Mouse (Mus musculus): ENCODE results near the gene Tmem256. TPM values are rescaled to one million over a fixed set of nuclear protein-coding genes. Genes with fewer than 3 reads are reported as not detected.

The Tmem256 gene
- polyA plus RNA-seq, 1 experiment from 2014 or later = 328 TPM

DNA sequence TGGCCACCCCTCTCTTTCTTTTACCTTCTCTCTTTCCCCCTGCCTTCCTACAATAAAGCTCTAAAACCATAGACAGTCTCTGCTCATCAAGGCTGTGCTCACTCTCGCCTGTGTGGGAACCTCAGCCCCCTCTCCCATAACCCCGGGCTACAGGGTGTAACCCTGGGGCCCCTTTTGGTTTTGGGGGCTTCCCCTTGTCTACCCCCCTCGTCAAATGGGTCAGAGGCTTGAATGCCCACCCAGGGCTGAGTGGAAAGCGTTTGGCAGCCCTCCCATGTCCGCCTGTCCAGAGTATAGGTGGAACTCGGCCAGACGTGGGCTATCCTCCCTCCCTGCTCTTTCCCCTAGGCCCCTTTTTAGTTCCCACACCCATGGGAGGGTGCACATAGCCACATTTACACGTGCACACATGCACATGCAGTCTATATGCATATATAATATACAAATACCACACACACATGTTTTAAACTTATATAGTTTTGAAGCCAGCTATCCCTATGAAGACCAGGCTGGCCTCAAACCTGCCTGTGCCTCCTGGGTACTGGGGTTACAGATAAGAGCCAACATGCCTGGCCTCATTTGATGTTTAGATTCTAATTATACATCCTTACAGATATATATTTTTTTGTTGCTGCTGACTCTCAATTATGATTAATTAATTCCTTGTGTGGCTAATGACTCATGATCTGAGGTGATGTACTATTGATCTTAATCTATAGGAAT lies 26.0 kb downstream of the Tmem256 start:
- Histone ChIP-seq H3K4me2 (replicated peaks) (no peak overlapping the region), H3K9me3 (no peaks in the 10 kb centered on the region), H3K27me3 (replicated peaks) (peaks cover 6% of the 10 kb centered on the region; the same call in 1 of the 2 replicates), H3K9ac (no peak overlapping the region), H3K4me3 (no peak overlapping the region), H3K36me3 (no peaks in the 10 kb centered on the region), H3K27ac (no peak overlapping the region), H3K4me1 (no peaks in the 10 kb centered on the region)
- 54% methylated on average over 8 of the region's 8 CpGs for WGBS
- ATAC-seq (ENCODE audit: low FRiP score, low read depth) = no peak

DNA sequence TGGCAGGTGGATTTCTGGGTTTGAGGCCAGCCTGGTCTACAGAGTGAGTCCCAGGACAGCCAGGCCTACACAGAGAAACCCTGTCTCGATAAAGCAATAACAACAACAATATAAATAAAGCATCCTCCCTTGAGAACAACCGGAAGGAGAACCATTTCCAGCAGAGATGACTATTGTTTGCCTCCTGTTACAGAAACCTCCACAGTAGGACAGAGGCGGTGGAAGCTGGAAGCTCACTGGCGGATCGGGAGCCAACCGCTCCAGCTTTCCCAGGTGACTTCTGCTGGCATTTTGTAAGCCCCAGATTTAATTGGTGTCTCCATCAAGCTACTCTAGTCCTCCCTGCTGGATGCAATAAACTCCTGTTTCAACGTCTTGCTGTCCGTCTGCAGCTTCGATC lies 27.2 kb downstream of the Tmem256 start:
- Histone ChIP-seq H3K9me3 (no peaks in the 10 kb centered on the region), H3K36me3 (no peaks in the 10 kb centered on the region), H3K27me3 (replicated peaks) (no peaks in the 10 kb centered on the region), H3K9ac (no peak overlapping the region), H3K27ac (no peak overlapping the region), H3K4me3 (no peak overlapping the region), H3K4me1 (no peaks in the 10 kb centered on the region), H3K4me2 (replicated peaks) (no peak overlapping the region)
- no peak for ATAC-seq (ENCODE audit: low FRiP score, low read depth)
- WGBS = 82% methylated on average over 9 of the region's 9 CpGs

DNA sequence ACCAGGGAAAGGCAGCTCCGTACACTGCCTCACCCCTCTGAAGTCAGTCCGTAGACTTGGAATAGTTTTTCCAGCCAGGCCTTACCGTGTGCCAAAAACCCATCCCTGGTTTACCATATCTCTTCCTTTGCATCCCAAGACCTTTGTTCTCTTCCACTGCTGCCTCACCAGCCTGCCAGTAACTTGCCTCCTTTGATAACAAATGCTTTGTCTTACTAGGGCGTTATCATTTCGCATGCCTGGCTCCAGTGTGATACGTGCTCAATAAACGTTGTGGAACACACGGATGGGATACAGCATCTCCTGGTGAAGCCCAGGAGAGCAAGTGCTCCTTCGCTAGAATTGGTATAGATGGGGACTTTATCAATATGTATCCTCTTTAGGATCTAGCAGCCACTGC lies 29.0 kb downstream of the Tmem256 start:
- 68% methylated on average over 9 of the region's 9 CpGs for WGBS

DNA sequence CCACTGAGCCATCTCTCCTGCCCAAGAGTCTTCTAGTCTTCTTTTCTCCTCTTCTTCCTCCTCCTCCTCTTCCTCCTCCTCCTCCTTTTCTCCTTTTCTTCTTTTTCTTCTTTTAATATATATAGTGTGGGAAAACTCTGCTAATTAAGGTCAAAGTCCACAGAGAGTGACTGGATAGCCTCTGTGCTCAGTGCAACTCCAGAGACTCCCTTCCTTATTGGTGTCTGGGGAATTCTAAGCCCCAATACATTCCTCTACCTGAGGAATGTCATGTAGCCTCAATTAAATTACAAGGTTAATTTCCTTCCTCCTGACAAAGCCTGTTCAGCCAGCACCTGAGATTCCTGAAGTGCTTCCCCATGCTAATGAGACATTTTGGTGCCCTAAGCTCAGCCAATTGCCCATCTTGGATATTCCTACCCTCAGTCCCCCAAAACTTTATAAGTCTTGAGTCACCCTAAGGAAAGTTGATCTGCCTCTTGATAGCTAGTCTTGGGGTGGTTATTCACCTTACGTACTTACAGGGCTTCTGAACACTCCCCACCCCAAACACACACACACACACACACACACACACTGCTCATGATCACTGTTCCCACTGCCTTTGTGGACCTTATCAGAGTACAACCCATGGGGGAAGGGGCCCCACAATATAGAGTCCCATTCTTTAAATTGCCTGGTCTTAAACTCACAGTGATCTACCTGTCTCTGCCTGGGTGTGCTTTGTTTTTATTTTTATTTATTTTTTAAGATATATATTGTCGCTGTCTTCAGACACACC lies 32.2 kb downstream of the Tmem256 start:
- H3K4me2 ChIP-seq (replicated peaks) = no peak overlapping the region
- no peak overlapping the region for H3K4me3 ChIP-seq
- no peak for ATAC-seq (ENCODE audit: low FRiP score, low read depth)
- no peaks in the 10 kb centered on the region for H3K27me3 ChIP-seq (replicated peaks)
- H3K9ac ChIP-seq = no peak overlapping the region
- H3K27ac ChIP-seq = no peak overlapping the region
- no peaks in the 10 kb centered on the region for H3K36me3 ChIP-seq
- 94% methylated on average over 2 of the region's 2 CpGs for WGBS
- H3K4me1 ChIP-seq = no peaks in the 10 kb centered on the region
- H3K9me3 ChIP-seq = no peaks in the 10 kb centered on the region

More for the DNA sequence above, 29.0 kb downstream of the Tmem256 start:
- Histone ChIP-seq H3K4me1 (no peaks in the 10 kb centered on the region), H3K4me2 (replicated peaks) (no peak overlapping the region), H3K27ac (no peak overlapping the region), H3K9me3 (no peaks in the 10 kb centered on the region), H3K36me3 (no peaks in the 10 kb centered on the region), H3K9ac (no peak overlapping the region), H3K4me3 (no peak overlapping the region), H3K27me3 (replicated peaks) (no peaks in the 10 kb centered on the region)
- ATAC-seq (ENCODE audit: low FRiP score, low read depth) = no peak

DNA sequence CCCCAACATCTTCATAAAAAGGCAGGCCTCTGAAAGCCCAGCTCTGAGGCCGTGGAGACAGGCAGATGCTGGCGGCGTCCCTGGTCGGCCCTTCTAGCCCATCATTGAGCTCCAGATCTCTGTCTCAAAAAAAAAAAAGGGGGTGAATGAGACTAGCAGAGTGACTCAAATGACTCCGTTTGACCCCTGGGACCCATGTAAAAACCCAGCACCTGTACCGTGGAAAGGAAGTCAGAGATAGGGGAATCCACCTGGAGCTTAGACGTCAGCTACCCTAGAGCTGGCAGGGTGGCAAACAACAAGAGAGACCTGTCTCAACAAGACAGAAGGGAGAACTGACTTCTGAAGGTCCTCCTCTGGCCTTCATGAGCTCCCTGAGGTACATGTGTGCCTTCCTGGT lies 33.5 kb downstream of the Tmem256 start:
- H3K4me3 ChIP-seq = no peak overlapping the region
- no peak overlapping the region for H3K9ac ChIP-seq
- 90% methylated on average over 7 of the region's 7 CpGs for WGBS
- no peak for ATAC-seq (ENCODE audit: low FRiP score, low read depth)
- no peak overlapping the region for H3K4me2 ChIP-seq (replicated peaks)
- H3K9me3 ChIP-seq = no peaks in the 10 kb centered on the region
- no peaks in the 10 kb centered on the region for H3K36me3 ChIP-seq
- H3K27me3 ChIP-seq (replicated peaks) = no peaks in the 10 kb centered on the region
- no peak overlapping the region for H3K27ac ChIP-seq
- H3K4me1 ChIP-seq = no peaks in the 10 kb centered on the region

DNA sequence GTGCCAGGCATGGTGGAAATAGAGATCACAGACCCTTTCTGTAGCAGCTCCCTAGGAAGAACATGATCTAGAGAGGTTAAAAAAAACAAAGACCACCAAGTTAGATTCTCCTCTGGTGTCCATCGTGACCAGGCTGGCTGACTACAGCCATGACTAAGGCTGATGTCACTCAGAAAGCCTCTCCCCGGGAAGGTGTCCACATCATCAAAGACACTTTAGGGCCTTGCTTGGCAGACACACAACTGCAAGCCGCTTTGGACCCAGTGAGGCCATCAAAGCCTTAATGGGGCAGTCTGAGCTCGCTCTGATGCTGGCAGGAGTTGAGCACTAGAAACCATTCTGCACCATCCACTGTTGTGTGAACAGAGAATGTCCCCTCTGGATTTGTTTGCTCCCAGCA lies 34.1 kb downstream of the Tmem256 start:
- no peak overlapping the region for H3K4me3 ChIP-seq
- H3K9me3 ChIP-seq = no peaks in the 10 kb centered on the region
- WGBS = 85% methylated on average over 4 of the region's 4 CpGs
- ATAC-seq (ENCODE audit: low FRiP score, low read depth) = no peak
- peaks cover 5% of the 10 kb centered on the region for H3K4me1 ChIP-seq
- no peak overlapping the region for H3K27ac ChIP-seq
- no peaks in the 10 kb centered on the region for H3K27me3 ChIP-seq (replicated peaks)
- H3K4me2 ChIP-seq (replicated peaks) = no peak overlapping the region
- no peak overlapping the region for H3K9ac ChIP-seq
- no peaks in the 10 kb centered on the region for H3K36me3 ChIP-seq

DNA sequence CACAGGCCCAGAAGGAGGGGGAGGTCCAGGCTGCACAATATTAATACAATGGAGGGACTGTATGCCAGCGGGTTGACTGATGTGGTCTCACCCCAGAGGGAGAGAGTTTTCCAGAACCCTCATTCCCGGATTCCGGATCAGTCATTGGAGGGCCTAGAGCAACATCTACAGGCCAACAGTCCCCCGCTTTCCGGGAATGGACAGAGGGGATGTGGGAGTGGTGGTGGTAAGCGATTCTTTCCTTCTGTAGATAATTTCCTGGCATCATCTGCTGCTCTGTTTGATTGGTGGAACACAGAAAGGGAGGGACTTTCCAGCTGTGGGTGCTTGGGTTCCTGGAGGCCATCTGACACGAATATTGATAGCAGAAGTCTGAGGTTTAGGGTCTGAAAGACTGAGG lies 37.9 kb downstream of the Tmem256 start:
- no peak overlapping the region for H3K4me3 ChIP-seq
- no peak overlapping the region for H3K9ac ChIP-seq
- H3K4me2 ChIP-seq (replicated peaks) = no peak overlapping the region
- no peak for ATAC-seq (ENCODE audit: low FRiP score, low read depth)
- H3K36me3 ChIP-seq = no peaks in the 10 kb centered on the region
- peaks cover 7% of the 10 kb centered on the region; the same call in 1 of the 2 replicates for H3K27me3 ChIP-seq (replicated peaks)
- H3K4me1 ChIP-seq = peaks cover 30% of the 10 kb centered on the region
- H3K9me3 ChIP-seq = no peaks in the 10 kb centered on the region
- no peak overlapping the region for H3K27ac ChIP-seq
- 74% methylated on average over 7 of the region's 7 CpGs for WGBS

DNA sequence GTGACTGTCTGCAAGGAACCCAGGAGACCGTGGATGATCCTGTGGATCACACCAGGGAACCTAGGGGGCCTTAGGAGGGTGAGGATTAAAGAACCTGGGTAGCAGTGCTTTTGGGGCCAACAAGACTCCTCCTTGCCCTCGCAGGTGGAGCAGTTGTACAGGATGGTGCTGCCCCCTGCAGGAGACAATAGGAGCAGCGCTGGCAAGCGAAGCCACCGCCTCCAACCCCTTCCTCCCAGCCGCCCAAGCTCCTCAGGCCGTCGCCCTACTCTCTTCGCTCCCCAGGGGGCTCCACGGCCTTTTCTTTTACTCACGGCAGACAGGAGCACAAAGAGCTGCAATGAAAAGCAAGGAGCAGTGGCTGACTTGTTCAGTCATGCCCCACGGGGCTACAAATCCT lies 38.6 kb downstream of the Tmem256 start:
- Histone ChIP-seq H3K27me3 (replicated peaks) (peaks cover 7% of the 10 kb centered on the region; the same call in 1 of the 2 replicates), H3K4me1 (peaks cover 36% of the 10 kb centered on the region), H3K27ac (no peak overlapping the region), H3K9me3 (no peaks in the 10 kb centered on the region), H3K36me3 (no peaks in the 10 kb centered on the region), H3K9ac (0 out of 2 replicates have a peak overlapping the region, but pooled peaks have one; percentile 26), H3K4me3 (no peak overlapping the region), H3K4me2 (replicated peaks) (peak overlapping the region; percentile 46)
- 1% methylated on average over 12 of the region's 12 CpGs for WGBS
- ATAC-seq (ENCODE audit: low FRiP score, low read depth) = 0 out of 2 replicates have a peak, but pooled peaks have one; percentile 29

DNA sequence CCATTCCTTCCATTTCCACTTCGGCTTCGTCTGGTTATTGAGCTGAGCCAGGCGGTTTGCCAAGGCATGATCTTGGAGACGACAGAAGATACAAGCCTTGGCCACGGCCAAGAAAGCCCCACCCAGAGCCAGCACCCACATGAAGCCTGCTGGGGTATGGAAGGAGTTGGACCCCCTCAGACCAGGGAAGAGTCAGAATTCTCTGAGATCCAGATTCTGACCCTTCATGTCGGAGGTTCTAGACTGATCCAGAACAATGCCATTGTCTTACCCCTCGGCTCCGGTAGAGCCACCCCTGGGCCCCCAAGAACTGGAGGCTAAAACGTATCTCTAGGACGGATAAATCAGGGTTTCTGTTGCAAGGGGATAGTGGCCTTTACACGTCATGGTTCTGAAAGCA lies 39.6 kb downstream of the Tmem256 start, which contains the start of gene Tmem95:
Tmem95 (minus strand) TSS at position 141 of the 400 bp plus-strand sequence.
- Histone ChIP-seq H3K4me3 (no peak within 1 kb of the TSS), H3K27ac (no peak within 1 kb of the TSS), H3K4me1 (peaks cover 36% of the 10 kb centered on the region), H3K27me3 (replicated peaks) (peaks cover 13% of the 10 kb centered on the region; the same call in 1 of the 2 replicates), H3K9me3 (no peaks in the 10 kb centered on the region), H3K36me3 (no peaks in the 10 kb centered on the region), H3K4me2 (replicated peaks) (peak within 1 kb of the TSS; percentile 84), H3K9ac (0 out of 2 replicates have a peak within 1 kb of the TSS, but pooled peaks have one; percentile 26)
- ATAC-seq (ENCODE audit: low FRiP score, low read depth) = no peak
- 94% methylated on average over 11 of the region's 11 CpGs for WGBS

- no peaks in the 10 kb centered on the region for H3K36me3 ChIP-seq
- no peaks in the 10 kb centered on the region for H3K9me3 ChIP-seq
- no peak overlapping the region for H3K9ac ChIP-seq
- H3K27me3 ChIP-seq (replicated peaks) = peaks cover 13% of the 10 kb centered on the region; the same call in 1 of the 2 replicates
- no peak overlapping the region for H3K4me3 ChIP-seq
- no peak for ATAC-seq (ENCODE audit: low FRiP score, low read depth)
- no peak overlapping the region for H3K27ac ChIP-seq
- H3K4me2 ChIP-seq (replicated peaks) = 0 out of 2 replicates have a peak overlapping the region, but pooled peaks have one; percentile 84
- 77% methylated on average over 3 of the region's 3 CpGs for WGBS
- H3K4me1 ChIP-seq = peaks cover 36% of the 10 kb centered on the region
These were observed 40.1 kb downstream of the Tmem256 start for GRCm38 (mm10) chr11:69878399-69878798.

DNA sequence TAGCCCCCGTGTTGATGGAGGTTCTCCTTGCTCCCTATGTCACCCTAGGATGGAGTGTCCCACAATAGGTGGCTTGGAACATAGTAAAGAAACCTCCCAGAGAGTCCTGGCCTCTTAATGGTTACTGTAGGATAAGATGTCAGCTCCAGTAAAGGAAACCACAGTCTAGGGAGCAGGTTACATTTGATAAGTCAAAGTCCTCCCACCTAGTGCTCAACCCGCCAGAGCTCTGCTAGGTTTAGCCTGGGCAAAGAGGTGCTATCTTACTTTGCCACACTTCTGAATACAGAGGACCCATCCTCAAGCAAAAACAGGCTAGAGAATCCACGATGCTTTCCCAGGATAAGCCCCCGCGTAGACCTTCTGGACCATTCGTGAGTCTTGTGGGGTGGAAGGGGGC lies 40.6 kb downstream of the Tmem256 start:
- WGBS = 91% methylated on average over 6 of the region's 6 CpGs
- Histone ChIP-seq H3K4me3 (no peak overlapping the region), H3K4me1 (peaks cover 36% of the 10 kb centered on the region), H3K9ac (no peak overlapping the region), H3K4me2 (replicated peaks) (0 out of 2 replicates have a peak overlapping the region, but pooled peaks have one; percentile 84), H3K27ac (no peak overlapping the region), H3K9me3 (no peaks in the 10 kb centered on the region), H3K36me3 (no peaks in the 10 kb centered on the region), H3K27me3 (replicated peaks) (peaks cover 13% of the 10 kb centered on the region; the same call in 1 of the 2 replicates)
- no peak for ATAC-seq (ENCODE audit: low FRiP score, low read depth)

DNA sequence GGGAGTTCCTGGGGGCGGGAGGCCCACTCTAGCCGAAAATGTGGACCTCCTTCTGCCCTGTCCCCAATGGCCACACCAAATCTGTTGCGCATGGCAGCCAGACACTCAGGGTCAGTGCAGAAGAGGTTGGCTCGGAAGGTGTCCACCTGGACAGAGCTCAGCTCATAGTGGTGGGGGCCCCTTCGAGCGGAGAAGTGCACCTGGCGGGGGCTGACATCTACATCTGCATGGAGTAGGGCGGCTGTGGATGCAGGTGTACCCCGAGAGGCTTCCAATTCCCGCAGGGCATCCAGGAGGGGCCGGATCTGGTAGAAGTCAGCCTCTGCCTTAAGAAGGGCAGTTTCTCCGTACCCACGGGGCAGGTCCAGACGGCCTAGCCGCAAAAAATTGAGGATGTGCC lies 41.4 kb downstream of the Tmem256 start:
- ATAC-seq (ENCODE audit: low FRiP score, low read depth) = no peak
- no peak overlapping the region for H3K4me3 ChIP-seq
- H3K9ac ChIP-seq = no peak overlapping the region
- H3K27me3 ChIP-seq (replicated peaks) = peaks cover 13% of the 10 kb centered on the region; the same call in 1 of the 2 replicates
- no peaks in the 10 kb centered on the region for H3K36me3 ChIP-seq
- no peaks in the 10 kb centered on the region for H3K9me3 ChIP-seq
- H3K4me1 ChIP-seq = peaks cover 36% of the 10 kb centered on the region
- peak overlapping the region; percentile 84 for H3K4me2 ChIP-seq (replicated peaks)
- 64% methylated on average over 15 of the region's 15 CpGs for WGBS
- no peak overlapping the region for H3K27ac ChIP-seq

All from neural tube, embryonic 12.5 days (tissue).